Mouse (Mus musculus) limb, embryonic 13.5 days (tissue): Measurements from ENCODE around the gene Tmem248. TPM values are rescaled to one million over a fixed set of nuclear protein-coding genes. Genes with fewer than 3 reads are reported as not detected.
"Not testable (repeated sequence)": the region's sequence is repeated elsewhere in the genome, so short reads cannot be mapped to it uniquely, and the experiment has no call there.

Experiments used
- ATAC-seq: fragments of 200-750 bp; cut with Nextera tagmentation; 2 replicates; pipeline ENCODE4 v1.8.0; 2017; ENCODE audit warnings: low read depth, moderate number of reproducible peaks, moderate TSS enrichment; ENCODE audit not compliant: low FRiP score
- H3K27ac ChIP-seq: fragments of 300-500 bp; sonication (generic); 2 replicates; pipeline ENCODE4 v1.5.1; 2015; ENCODE audit warnings: inconsistent platforms, mild to moderate bottlenecking, moderate library complexity
- H3K27me3 ChIP-seq: fragments of 300-500 bp; sonication (generic); 2 replicates; pipeline ENCODE4 v1.6.1; 2015; ENCODE audit warnings: mild to moderate bottlenecking, inconsistent platforms
- H3K36me3 ChIP-seq: fragments of 300-500 bp; sonication (generic); 2 replicates; pipeline ENCODE4 v1.6.1; 2015; ENCODE audit warnings: inconsistent platforms, mild to moderate bottlenecking, moderate library complexity
- H3K4me1 ChIP-seq: fragments of 300-500 bp; sonication (generic); 2 replicates; pipeline ENCODE4 v1.6.1; 2015; ENCODE audit warnings: inconsistent platforms
- H3K4me2 ChIP-seq: fragments of 300-500 bp; sonication (generic); replicated peaks from 2 replicates; pipeline ENCODE4 v1.6.1; 2015; ENCODE audit warnings: inconsistent platforms, mild to moderate bottlenecking, moderate library complexity
- H3K4me3 ChIP-seq: fragments of 300-500 bp; sonication (generic); 2 replicates; pipeline ENCODE4 v1.5.1; 2015; ENCODE audit warnings: moderate library complexity, mild to moderate bottlenecking, inconsistent platforms
- H3K9ac ChIP-seq: fragments of 300-500 bp; sonication (generic); 2 replicates; pipeline ENCODE4 v1.6.1; 2015; ENCODE audit warnings: mild to moderate bottlenecking, inconsistent platforms
- H3K9me3 ChIP-seq: fragments of 300-500 bp; sonication (generic); 2 replicates; pipeline ENCODE4 v1.6.1; 2016; ENCODE audit warnings: inconsistent platforms
- WGBS: fragments of 180-500 bp; shearing (Covaris S2); methylation state at CpG from one replicate; pipeline ENCODE4 v1.1.7; 2015; 5-methylcytosine and 5-hydroxymethylcytosine counted together
- polyA plus RNA-seq: library from polyadenylated mRNA; unstranded; fragments of >200 nt; fragmentation: Nextera tagmentation; extraction: Ambion mirVana; gene quantifications from 2 replicates; pipeline ENCODE4 v1.2.1, GENCODE M21; 2015

Tmem248 gene
- polyA plus RNA-seq, 1 experiment from 2014 or later, result 34.7 TPM

GRCm38 (mm10) chr5:130239856-130240255 lies 23.0 kb downstream of the Tmem248 start:
- Histone ChIP-seq H3K4me2 (no peak overlapping the region), H3K4me3 (no peak overlapping the region), H3K4me1 (no peaks in the 10 kb centered on the region), H3K9ac (no peak overlapping the region), H3K36me3 (peaks cover 94% of the 10 kb centered on the region), H3K27me3 (no peaks in the 10 kb centered on the region), H3K9me3 (no peaks in the 10 kb centered on the region), H3K27ac (no peak overlapping the region)
- 92% methylated on average over 2 of the region's 2 CpGs for WGBS
- ATAC-seq, result no peak

DNA sequence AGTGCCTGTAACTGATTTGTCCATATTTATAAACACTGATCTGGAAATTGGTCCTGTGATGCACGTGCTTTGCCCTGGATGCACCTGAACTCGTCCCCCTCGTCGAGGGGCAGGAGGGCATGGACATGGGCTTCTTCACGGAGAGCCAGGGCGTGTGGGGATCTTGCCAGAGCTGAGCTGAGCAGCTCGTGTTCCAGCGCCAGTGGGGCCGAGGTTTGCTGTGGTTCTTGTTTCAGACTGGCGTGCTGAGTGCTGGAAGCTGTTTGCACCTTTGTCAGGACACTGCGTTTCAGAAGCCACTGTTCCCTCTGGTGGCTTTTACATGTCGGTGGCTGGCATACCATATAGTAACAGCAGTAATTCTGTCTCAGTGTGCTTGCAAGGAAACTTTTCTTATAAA lies 24.5 kb downstream of the Tmem248 start:
- Histone ChIP-seq H3K9ac (no peak overlapping the region), H3K36me3 (peaks cover 94% of the 10 kb centered on the region), H3K4me3 (no peak overlapping the region), H3K9me3 (no peaks in the 10 kb centered on the region), H3K4me2 (no peak overlapping the region), H3K27me3 (no peaks in the 10 kb centered on the region), H3K27ac (no peak overlapping the region), H3K4me1 (no peaks in the 10 kb centered on the region)
- WGBS, result 94% methylated on average over 12 of the region's 12 CpGs
- no peak for ATAC-seq

DNA sequence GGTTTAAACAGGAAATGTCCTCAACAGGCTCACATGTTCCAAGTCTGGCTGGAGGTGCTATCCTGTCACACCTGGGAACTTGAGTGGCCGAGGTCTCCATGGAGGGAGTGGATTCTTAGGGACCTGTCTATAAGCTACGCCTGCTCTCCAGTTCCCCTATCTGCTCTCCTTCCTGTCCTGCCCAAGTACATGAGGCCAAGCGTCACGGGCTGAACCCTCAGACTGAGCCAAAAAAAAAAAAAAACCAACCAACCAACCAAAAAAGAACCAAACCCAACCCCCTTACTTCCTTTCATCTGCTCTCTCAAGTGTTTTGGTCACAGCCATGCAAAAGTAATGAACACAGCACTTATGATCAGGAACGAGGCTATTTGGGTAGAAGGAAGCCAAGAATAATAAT lies 30.9 kb downstream of the Tmem248 start:
- no peak for ATAC-seq
- no peak overlapping the region for H3K4me3 ChIP-seq
- 79% methylated on average over 5 of the region's 5 CpGs for WGBS
- H3K27ac ChIP-seq, result no peak overlapping the region
- H3K9ac ChIP-seq, result no peak overlapping the region
- H3K36me3 ChIP-seq, result peaks cover 98% of the 10 kb centered on the region
- H3K4me1 ChIP-seq, result no peaks in the 10 kb centered on the region
- no peak overlapping the region for H3K4me2 ChIP-seq
- no peaks in the 10 kb centered on the region for H3K27me3 ChIP-seq
- no peaks in the 10 kb centered on the region for H3K9me3 ChIP-seq

- 16% methylated on average over 19 of the region's 19 CpGs for WGBS
- H3K4me3 ChIP-seq, result peak overlapping the region; percentile 77
- H3K36me3 ChIP-seq, result peaks cover 42% of the 10 kb centered on the region
- no peak for ATAC-seq
- H3K4me1 ChIP-seq, result peaks cover 25% of the 10 kb centered on the region
- H3K4me2 ChIP-seq, result peak overlapping the region; percentile 85
- peak overlapping the region; percentile 89 for H3K9ac ChIP-seq
- no peaks in the 10 kb centered on the region for H3K9me3 ChIP-seq
- peak overlapping the region; percentile 65; the same call in 1 of the 2 replicates for H3K27ac ChIP-seq
- no peaks in the 10 kb centered on the region for H3K27me3 ChIP-seq
These were observed 37.5 kb downstream of the Tmem248 start for GRCm38 (mm10) chr5:130254164-130255016.

GRCm38 (mm10) chr5:130255017-130255720 lies 38.3 kb downstream of the Tmem248 start, which contains the start of the genes Sbds and Tyw1:
Gene Sbds, minus strand, starts transcription at chr5:130255530.
Gene Tyw1, plus strand, starts transcription at chr5:130255619.
- under 1% methylated on average over 52 of the region's 52 CpGs for WGBS
- H3K27ac ChIP-seq, result peak within 1 kb of the TSS; percentile 73; the same call in 1 of the 2 replicates
- peaks cover 25% of the 10 kb centered on the region for H3K4me1 ChIP-seq
- H3K9me3 ChIP-seq, result no peaks in the 10 kb centered on the region
- H3K27me3 ChIP-seq, result no peaks in the 10 kb centered on the region
- peak within 1 kb of the TSS; percentile 89 for H3K9ac ChIP-seq
- H3K4me3 ChIP-seq, result peak within 1 kb of the TSS; percentile 77
- H3K36me3 ChIP-seq, result peaks cover 34% of the 10 kb centered on the region
- H3K4me2 ChIP-seq, result peak within 1 kb of the TSS; percentile 85
- peak; percentile 84 for ATAC-seq

DNA sequence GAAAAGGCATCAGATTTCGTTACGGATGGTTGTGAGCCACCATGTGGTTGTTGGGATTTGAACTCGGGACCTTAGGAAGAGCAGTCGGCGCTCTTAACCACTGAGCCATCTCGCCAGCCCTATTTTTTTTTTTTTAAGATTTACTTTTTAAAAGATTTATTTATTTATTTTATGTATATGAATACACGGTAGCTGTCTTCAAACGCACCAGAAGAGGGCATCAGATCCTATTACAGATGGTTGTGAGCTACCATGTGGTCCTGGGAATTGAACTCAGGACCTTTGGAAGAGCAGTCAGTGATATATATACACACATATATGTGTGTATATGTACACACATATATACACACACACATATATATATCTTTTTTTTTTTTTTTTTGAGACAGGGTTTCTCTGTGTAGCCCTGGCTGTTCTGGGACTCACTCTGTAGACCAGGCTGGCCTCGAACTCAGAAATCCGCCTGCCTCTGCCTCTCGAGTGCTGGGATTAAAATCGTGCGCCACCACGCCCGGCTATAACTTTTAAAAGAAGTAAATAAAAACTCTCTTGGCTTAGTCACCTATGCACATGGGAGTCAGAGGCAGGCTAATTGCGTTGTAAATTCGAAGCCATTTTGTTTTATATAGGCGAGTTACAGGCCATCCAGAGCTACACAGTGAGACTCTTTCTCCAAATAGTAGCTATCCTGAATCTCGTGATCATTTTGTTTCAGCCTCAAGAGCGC lies 39.1 kb downstream of the Tmem248 start:
- not testable (repeated sequence) for H3K9me3 ChIP-seq, H3K9ac ChIP-seq, H3K27me3 ChIP-seq
- Histone ChIP-seq H3K4me3 (peak overlapping the region; percentile 77), H3K4me1 (peaks cover 25% of the 10 kb centered on the region), H3K36me3 (peaks cover 27% of the 10 kb centered on the region), H3K4me2 (peak overlapping the region; percentile 85), H3K27ac (peak overlapping the region; percentile 73; the same call in 1 of the 2 replicates)
- peak; percentile 0; the same call in 1 of the 2 replicates for ATAC-seq
- WGBS, result 19% methylated on average over 20 of the region's 20 CpGs

DNA sequence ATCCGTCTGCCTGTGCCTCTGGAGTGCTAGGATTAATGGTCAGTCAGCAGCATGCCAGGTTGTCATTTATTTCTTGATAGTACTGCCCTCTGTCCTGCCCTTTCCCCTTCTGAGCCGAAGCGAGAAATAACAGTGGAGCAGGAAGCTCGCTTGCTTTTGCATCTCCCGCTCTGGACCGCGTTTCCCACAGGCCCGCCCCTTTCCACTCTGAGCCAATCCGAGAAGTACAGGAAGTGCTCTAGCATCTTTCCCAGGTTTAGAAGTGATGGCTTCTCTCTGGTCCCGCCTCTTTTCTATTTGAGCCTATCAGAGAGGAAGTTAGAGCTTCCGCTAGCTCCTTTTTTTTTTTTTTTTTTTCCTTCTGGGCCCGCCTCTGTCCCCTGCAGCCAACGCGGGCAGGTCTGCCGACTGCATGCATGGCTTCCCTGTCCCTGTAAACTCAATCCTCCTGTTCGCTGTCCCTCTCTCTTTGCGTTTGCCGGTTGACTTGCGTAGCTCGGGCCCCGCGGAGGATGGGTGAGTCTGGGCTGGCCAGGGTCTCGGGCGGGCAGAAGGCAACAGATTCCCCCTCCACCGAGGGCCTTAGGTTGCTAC lies 39.9 kb downstream of the Tmem248 start:
- Histone ChIP-seq H3K4me2 (peak overlapping the region; percentile 85), H3K9ac (peak overlapping the region; percentile 81), H3K36me3 (peaks cover 21% of the 10 kb centered on the region), H3K27ac (peak overlapping the region; percentile 73; the same call in 1 of the 2 replicates), H3K4me1 (peaks cover 25% of the 10 kb centered on the region), H3K4me3 (peak overlapping the region; percentile 77), H3K9me3 (no peaks in the 10 kb centered on the region), H3K27me3 (no peaks in the 10 kb centered on the region)
- WGBS, result under 1% methylated on average over 25 of the region's 25 CpGs
- peak; percentile 95 for ATAC-seq

GRCm38 (mm10) chr5:130257303-130257702 lies 40.4 kb downstream of the Tmem248 start:
- Histone ChIP-seq H3K4me1 (peaks cover 25% of the 10 kb centered on the region), H3K9me3 (no peaks in the 10 kb centered on the region), H3K9ac (peak overlapping the region; percentile 81), H3K36me3 (peaks cover 20% of the 10 kb centered on the region), H3K27ac (peak overlapping the region; percentile 73; the same call in 1 of the 2 replicates), H3K4me2 (peak overlapping the region; percentile 76), H3K4me3 (peak overlapping the region; percentile 77), H3K27me3 (no peaks in the 10 kb centered on the region)
- ATAC-seq, result no peak
- WGBS, result 10% methylated on average over 8 of the region's 8 CpGs

DNA sequence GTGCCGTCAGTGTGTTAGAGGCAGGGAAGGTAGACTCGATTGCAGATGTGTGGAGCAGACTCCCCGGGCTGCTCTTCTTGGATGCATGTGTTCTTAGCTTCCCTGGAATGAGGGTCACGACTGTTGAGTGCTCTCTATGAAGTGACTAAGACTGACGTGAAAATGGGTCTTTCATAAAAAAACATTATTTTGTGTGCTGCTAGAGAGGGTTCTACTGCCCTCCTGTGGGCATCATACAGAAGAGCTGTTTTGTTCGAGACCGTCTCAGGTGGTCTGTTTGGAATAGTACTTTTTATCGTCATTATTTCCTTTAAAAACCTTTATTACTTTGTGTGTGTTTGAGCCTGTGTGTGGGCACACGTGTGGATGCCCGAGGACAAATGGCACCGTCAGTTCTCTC lies 46.6 kb downstream of the Tmem248 start:
- H3K27me3 ChIP-seq, result no peaks in the 10 kb centered on the region
- H3K36me3 ChIP-seq, result peaks cover 54% of the 10 kb centered on the region
- H3K9ac ChIP-seq, result no peak overlapping the region
- H3K27ac ChIP-seq, result no peak overlapping the region
- no peak overlapping the region for H3K4me2 ChIP-seq
- no peaks in the 10 kb centered on the region for H3K4me1 ChIP-seq
- no peaks in the 10 kb centered on the region for H3K9me3 ChIP-seq
- no peak for ATAC-seq
- WGBS, result 72% methylated on average over 11 of the region's 11 CpGs
- H3K4me3 ChIP-seq, result no peak overlapping the region

DNA sequence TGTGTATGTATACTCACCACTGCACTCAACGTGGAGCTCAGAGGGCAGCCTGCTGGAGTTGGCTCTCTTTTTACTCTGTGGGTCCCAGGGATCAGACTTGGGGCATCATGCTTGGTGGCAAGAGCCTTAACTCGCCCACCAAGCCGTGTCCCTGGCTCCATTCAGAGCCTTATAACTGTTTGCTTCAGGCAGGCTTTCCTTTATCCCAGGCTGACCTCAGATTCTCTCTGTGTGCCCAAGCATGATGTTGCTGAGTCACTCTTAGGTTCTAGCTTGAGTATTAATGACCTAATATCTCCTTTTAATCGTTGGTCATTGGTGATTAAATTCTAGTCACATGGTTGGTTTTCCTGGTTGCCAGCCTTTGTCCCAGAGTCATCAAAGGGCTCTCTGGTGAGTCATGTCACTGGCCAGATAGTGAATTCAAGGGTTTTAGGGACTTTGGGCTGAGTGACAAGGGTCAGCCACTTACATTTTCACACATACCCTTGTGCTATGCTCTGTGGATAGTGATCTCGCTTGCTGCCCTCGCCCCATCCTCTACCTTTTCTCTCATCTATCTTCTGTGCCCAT lies 47.6 kb downstream of the Tmem248 start:
- Histone ChIP-seq H3K9me3 (no peaks in the 10 kb centered on the region), H3K4me1 (no peaks in the 10 kb centered on the region), H3K4me2 (no peak overlapping the region), H3K27me3 (no peaks in the 10 kb centered on the region), H3K4me3 (no peak overlapping the region), H3K36me3 (peaks cover 62% of the 10 kb centered on the region), H3K27ac (no peak overlapping the region), H3K9ac (no peak overlapping the region)
- ATAC-seq, result no peak
- WGBS, result 92% methylated on average over 6 of the region's 6 CpGs

- Histone ChIP-seq H3K9ac (no peak overlapping the region), H3K4me3 (no peak overlapping the region), H3K27me3 (no peaks in the 10 kb centered on the region), H3K9me3 (no peaks in the 10 kb centered on the region), H3K27ac (no peak overlapping the region), H3K4me1 (no peaks in the 10 kb centered on the region), H3K4me2 (no peak overlapping the region), H3K36me3 (peaks cover 75% of the 10 kb centered on the region)
- 91% methylated on average over 7 of the region's 7 CpGs for WGBS
- no peak for ATAC-seq
These were observed 49.8 kb downstream of the Tmem248 start for GRCm38 (mm10) chr5:130266651-130267050.
